Comparison of ENCODE assay signal across 16 mouse cellular contexts in the genomic region with DNA sequence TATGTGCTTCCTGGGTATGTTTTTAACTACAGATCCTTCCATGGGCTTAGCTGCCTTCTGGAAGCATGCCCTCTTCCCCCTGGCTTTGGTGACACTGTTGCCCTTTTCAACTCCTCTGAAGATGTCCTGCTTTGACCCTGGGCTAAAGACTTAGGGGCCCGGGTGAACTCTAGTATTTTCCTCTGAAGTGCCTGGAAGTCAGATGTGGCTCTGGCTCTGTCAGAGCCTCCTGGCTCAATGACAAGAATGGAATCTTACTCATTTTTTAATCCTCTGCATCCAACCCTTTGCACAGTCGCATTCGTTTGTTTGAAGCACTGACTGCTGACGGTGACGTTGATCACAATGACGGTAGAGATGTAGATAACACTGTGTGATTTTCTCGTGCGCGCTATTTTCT. TPM values are rescaled to one million over a fixed set of nuclear protein-coding genes. Genes with fewer than 3 reads are reported as not detected.
DNase-seq lines count a peak whose midpoint lies in the region; ATAC-seq lines count a peak whose summit lies in the region.
"Had no signal": no experiment of that assay in that cellular context is flagged by ENCODE, and none has a peak within 500 bp of the region (broad histone marks: within the 10 kb centered on the region; RNA-seq: fewer than 3 reads in every experiment).

No protein-coding gene starts in this region.

- no peak overlapping the region for H3K4me3 ChIP-seq in heart, embryonic 11.5 days (ENCODE audit: low read depth, low read length)
- H3K4me3 ChIP-seq: limb, embryonic 10.5 days; liver, embryonic 12.5 days; stomach, embryonic 15.5 days had no signal

- H3K4me2 ChIP-seq in heart, embryonic 11.5 days = no peak overlapping the region
- H3K4me2 ChIP-seq: liver, embryonic 12.5 days; stomach, embryonic 15.5 days had no signal

- no peak for ATAC-seq in heart, embryonic 11.5 days (replicated peaks; ENCODE audit: insufficient number of reproducible peaks, low FRiP score, low TSS enrichment)
- ATAC-seq: activated CD4-positive, CD25-positive, alpha-beta regulatory T cell, adult 4 months; forebrain, embryonic 16.5 days; liver, embryonic 12.5 days had no signal

- 54% methylated on average over 9 of the region's 9 CpGs for WGBS in heart, embryonic 11.5 days (ENCODE audit: insufficient replicate concordance)

- H3K9me3 ChIP-seq in heart, embryonic 11.5 days (replicated peaks; ENCODE audit: control insufficient read depth, low read length) = no peaks in the 10 kb centered on the region
- H3K9me3 ChIP-seq: limb, embryonic 10.5 days; liver, embryonic 12.5 days; stomach, embryonic 15.5 days had no signal

- H3K4me1 ChIP-seq in heart, embryonic 11.5 days (ENCODE audit: control insufficient read depth, insufficient read depth, low read length) = peaks cover 6% of the 10 kb centered on the region; the same call in 1 of the 2 replicates

- DNase-seq in heart, adult 11 months = peak; percentile 92
- DNase-seq in kidney, postnatal 14 days = peak; percentile 64
- DNase-seq in kidney, postnatal 4 days = no peak
- DNase-seq in Muller cell, postnatal 12 days (ENCODE audit: inconsistent ontology term) = peak; percentile 30
- DNase-seq in adipocyte (ENCODE audit: low spot score) = peak; percentile 55
- no peak for DNase-seq in embryo, embryonic 10.5 days (ENCODE audit: low spot score)
- DNase-seq: cerebellum, adult 9-11 months; gastrocnemius, postnatal 25 days; midbrain, embryonic 14.5 days; spleen, adult 18-20 months had no signal

- no peak overlapping the region for H3K27ac ChIP-seq in heart, embryonic 11.5 days (ENCODE audit: low read depth, low read length)
- H3K27ac ChIP-seq: limb, embryonic 10.5 days; liver, embryonic 12.5 days; stomach, embryonic 15.5 days had no signal

- no peak overlapping the region for H3K9ac ChIP-seq in heart, embryonic 11.5 days (ENCODE audit: low read depth, low read length)
- H3K9ac ChIP-seq: liver, embryonic 12.5 days; stomach, embryonic 15.5 days had no signal

- H3K27me3 ChIP-seq in heart, embryonic 11.5 days (ENCODE audit: control insufficient read depth, insufficient read depth, low read length) = no peaks in the 10 kb centered on the region
- H3K27me3 ChIP-seq: liver, embryonic 12.5 days; stomach, embryonic 15.5 days had no signal

- H3K36me3 ChIP-seq in heart, embryonic 11.5 days (ENCODE audit: control insufficient read depth, insufficient read depth, low read length) = no peaks in the 10 kb centered on the region
- H3K36me3 ChIP-seq: limb, embryonic 10.5 days; liver, embryonic 12.5 days; stomach, embryonic 15.5 days had no signal

RNA-seq across cellular contexts. Expression of a gene that starts 45.0 kb away (rescaled TPM):
- polyA plus RNA-seq in heart, embryonic 11.5 days (2014; fragmentation: Nextera tagmentation; extraction: Ambion mirVana) = 9.8 and 12.5 TPM in 2 replicates

Comparison
In these comparisons a context has a peak if more than half of its experiments do, and no peak if none do; other contexts are left out.
1. DNase-seq: peak in heart, adult 11 months (single experiment), kidney, postnatal 14 days (single experiment), Muller cell, postnatal 12 days (single experiment) and adipocyte (single experiment); none in kidney, postnatal 4 days (0 of 2) and embryo, embryonic 10.5 days (single experiment).